Mouse (Mus musculus) urinary bladder, postnatal 36 days (tissue): ENCODE data around the gene Syt1.
A peak's percentile ranks its signal among the peaks of the same experiment; 100 is the strongest.

Experiments
- DNase-seq, 2 experiments: peaks; one replicate each; pipeline ENCODE4 v3.0.0; 2022; ENCODE audit warnings: low spot score in 2 of 2, mixed read lengths in 1 of 2

The Syt1 gene

GRCm38 (mm10) chr10:108649174-108649573 lies 361.6 kb downstream of the Syt1 start:
- DNase-seq: no peak

- DNase-seq: no peak
Observed at GRCm38 (mm10) chr10:108643915-108644314, 366.9 kb downstream of the Syt1 start.

- DNase-seq: no peak
Observed at GRCm38 (mm10) chr10:108638095-108638494, 372.7 kb downstream of the Syt1 start.

GRCm38 (mm10) chr10:108636086-108636485 lies 374.7 kb downstream of the Syt1 start:
- no peak for DNase-seq

- no peak for DNase-seq
Observed at GRCm38 (mm10) chr10:108635616-108636015, 375.2 kb downstream of the Syt1 start.

GRCm38 (mm10) chr10:108630841-108631240 lies 379.9 kb downstream of the Syt1 start:
- DNase-seq: peak in 1 of 2 experiments; percentile 11

GRCm38 (mm10) chr10:108626404-108626803 lies 384.4 kb downstream of the Syt1 start:
- DNase-seq: no peak

GRCm38 (mm10) chr10:108623002-108623401 lies 387.8 kb downstream of the Syt1 start:
- DNase-seq: no peak

GRCm38 (mm10) chr10:108619861-108620260 lies 390.9 kb downstream of the Syt1 start:
- no peak for DNase-seq

- DNase-seq: no peak
Observed at GRCm38 (mm10) chr10:108619217-108619616, 391.6 kb downstream of the Syt1 start.

- DNase-seq: no peak
Observed at GRCm38 (mm10) chr10:108610057-108610644, 400.6 kb downstream of the Syt1 start.

GRCm38 (mm10) chr10:108601672-108602412 lies 408.9 kb downstream of the Syt1 start:
- no peak for DNase-seq

GRCm38 (mm10) chr10:108600693-108601092 lies 410.1 kb downstream of the Syt1 start:
- no peak for DNase-seq

GRCm38 (mm10) chr10:108597385-108597784 lies 413.4 kb downstream of the Syt1 start:
- DNase-seq: no peak

GRCm38 (mm10) chr10:108596162-108596927 lies 414.4 kb downstream of the Syt1 start:
- DNase-seq: no peak

GRCm38 (mm10) chr10:108589355-108589754 lies 421.4 kb downstream of the Syt1 start:
- no peak for DNase-seq

GRCm38 (mm10) chr10:108588924-108589323 lies 421.9 kb downstream of the Syt1 start:
- no peak for DNase-seq

- DNase-seq: no peak
Observed at GRCm38 (mm10) chr10:108583694-108584093, 427.1 kb downstream of the Syt1 start.

- DNase-seq: no peak
Observed at GRCm38 (mm10) chr10:108582397-108582730, 428.4 kb downstream of the Syt1 start.

- peak in 1 of 2 experiments; percentile 8 for DNase-seq
Observed at GRCm38 (mm10) chr10:108581555-108582396, 429.0 kb downstream of the Syt1 start.

- no peak for DNase-seq
Observed at GRCm38 (mm10) chr10:108580786-108581420, 429.9 kb downstream of the Syt1 start.
